Mouse (Mus musculus) G1E (cell line): Measurements from ENCODE around the gene Cdk12.

Experiments
- CTCF ChIP-seq: IDR thresholded peaks from 2 replicates; pipeline ENCODE4 v1.5.1; 2012; ENCODE audit warnings: low read depth, low read length, inconsistent platforms, mixed read lengths
- GATA1 ChIP-seq: IDR thresholded peaks from 2 replicates; pipeline ENCODE4 v1.6.1; 2012; ENCODE audit warnings: borderline replicate concordance, low read length, inconsistent platforms, mixed read lengths
- TAL1 ChIP-seq: conservative IDR thresholded peaks from 2 replicates; pipeline ENCODE4 v1.6.1; 2012; ENCODE audit warnings: low read depth, low read length, inconsistent platforms, mixed read lengths

- TF ChIP-seq GATA1: no peak
- TF ChIP-seq CTCF: no peak
- no peak for TF ChIP-seq TAL1
These were observed 123.0 kb downstream of the Cdk12 start for GRCm38 (mm10) chr11:98325821-98326218.
